Mouse (Mus musculus) erythroblast, embryonic 14.5 days (primary cell): ENCODE results near the gene Prdm16.

Experiments used
- GATA1 ChIP-seq: IDR thresholded peaks from 2 replicates; pipeline ENCODE4 v1.6.1; 2012; ENCODE audit warnings: low read length, inconsistent platforms, mixed read lengths
- TAL1 ChIP-seq: IDR thresholded peaks from 3 replicates; pipeline ENCODE4 v1.6.1; 2012; ENCODE audit warnings: low read length, inconsistent platforms, mixed read lengths

DNA sequence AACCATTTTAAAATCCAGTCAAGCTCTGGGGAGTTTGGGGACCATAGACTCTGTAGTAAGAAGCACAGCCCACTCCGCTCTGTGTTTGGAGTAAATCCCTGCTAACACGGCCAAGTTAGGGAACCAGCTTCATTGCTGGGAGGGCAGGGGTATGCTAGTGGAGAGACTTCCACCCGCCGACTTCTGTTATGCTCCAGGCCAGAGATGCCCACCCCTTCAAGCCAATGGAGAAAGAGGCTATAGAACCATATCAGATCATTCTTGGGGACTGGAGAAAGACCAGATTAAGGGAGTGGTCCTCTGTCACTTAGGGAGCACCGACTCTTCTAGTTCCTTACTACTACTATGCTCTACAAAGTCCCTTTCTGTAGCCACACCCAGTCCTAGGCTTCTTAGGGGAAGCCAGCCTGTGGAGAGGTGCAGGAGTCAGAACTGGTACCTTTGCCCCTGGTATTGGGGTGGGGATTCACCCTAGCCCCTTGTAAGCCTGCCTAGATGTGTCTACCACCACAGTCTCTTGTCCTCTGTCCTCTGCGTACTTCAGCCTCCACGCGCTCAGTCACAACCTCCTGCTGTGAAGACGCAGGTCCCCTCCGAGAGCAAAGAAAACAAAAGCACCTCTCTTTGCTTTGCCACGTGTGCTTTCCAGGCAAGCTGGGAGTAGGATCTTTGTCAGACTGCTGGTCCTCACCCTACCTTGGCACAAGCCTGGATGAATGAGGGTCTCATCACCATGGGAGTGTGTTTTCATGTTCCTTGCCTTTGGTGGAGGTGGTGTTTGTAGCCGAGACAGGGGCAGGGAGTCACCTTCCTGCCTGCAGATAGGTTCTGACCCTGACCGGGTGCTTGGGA lies 3.1 kb upstream of the Prdm16 start:
- TF ChIP-seq TAL1 (no peak), GATA1 (no peak)
